Mouse (Mus musculus) telencephalon, adult 2 months (tissue): ENCODE data around the gene Zfp672.

ENCODE experiments used
- DNase-seq: peaks from one replicate; pipeline ENCODE4 v3.0.0-alpha.2; 2011; ENCODE audit warnings: low read depth, low spot score

Gene Zfp672

GRCm38 (mm10) chr11:58289992-58290682 is 40.0 kb downstream of the Zfp672 start:
- DNase-seq: no peak

GRCm38 (mm10) chr11:58282518-58282917 is 47.6 kb downstream of the Zfp672 start:
- no peak for DNase-seq

DNA sequence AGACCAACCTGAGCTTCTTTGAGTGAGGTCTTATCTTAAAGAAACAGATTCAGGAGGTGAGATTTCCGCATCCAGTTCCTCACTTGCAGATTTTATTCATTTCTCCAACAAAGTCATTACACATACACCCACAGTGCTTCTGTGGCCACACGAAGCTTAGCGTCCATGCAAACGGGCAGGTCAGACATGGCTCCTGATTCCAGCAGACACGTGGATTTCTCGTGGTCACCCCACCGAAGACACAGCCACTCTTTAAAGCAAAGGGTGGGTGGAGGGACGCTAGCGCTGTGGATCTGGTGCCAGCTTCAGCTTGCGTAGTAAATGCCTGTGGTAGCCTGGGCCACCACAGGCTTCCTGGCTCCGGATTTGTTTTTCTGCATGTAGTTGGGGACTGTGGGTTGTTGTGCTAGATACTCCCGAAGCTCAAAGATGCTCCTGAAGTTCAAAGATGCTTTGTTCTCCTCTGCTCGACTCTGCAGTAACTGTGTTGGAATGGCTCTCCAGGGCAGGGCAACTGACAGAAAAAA is 48.1 kb downstream of the Zfp672 start:
- DNase-seq: no peak

DNA sequence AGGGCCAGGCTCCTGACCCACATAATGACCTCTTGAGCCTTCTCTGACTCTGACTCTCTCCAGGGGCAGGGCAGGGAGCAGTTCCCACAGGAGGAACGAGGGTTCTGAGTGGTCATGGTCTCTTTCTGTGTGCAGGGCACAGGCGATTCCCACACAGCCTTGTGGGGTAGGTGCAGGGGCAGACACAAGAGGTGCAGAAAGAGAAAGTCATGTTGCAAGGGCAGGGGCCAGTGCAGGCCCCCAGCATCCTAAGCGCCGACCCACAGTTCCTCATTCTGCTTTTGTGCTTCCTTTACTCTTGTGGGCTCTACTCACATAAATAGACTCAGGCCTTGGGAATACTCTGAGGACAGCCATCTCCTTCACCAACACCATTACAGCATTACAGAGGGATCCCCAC is 54.4 kb downstream of the Zfp672 start:
- no peak for DNase-seq

GRCm38 (mm10) chr11:58274572-58274971 is 55.6 kb downstream of the Zfp672 start, which contains the start of gene 4930438A08Rik:
Gene 4930438A08Rik, plus strand, starts transcription at chr11:58274799.
- DNase-seq: no peak

GRCm38 (mm10) chr11:58268285-58268684 is 61.9 kb downstream of the Zfp672 start:
- no peak for DNase-seq
